Mouse (Mus musculus): ENCODE data around the gene Zfp872. TPM values are rescaled to one million over a fixed set of nuclear protein-coding genes. Genes with fewer than 3 reads are reported as not detected.
"Not testable (repeated sequence)": the region's sequence is repeated elsewhere in the genome, so short reads cannot be mapped to it uniquely, and the experiment has no call there.

Gene Zfp872
- polyA plus RNA-seq, 1 experiment, result not detected

- peak within 1 kb of the TSS; percentile 99 for H3K4me3 ChIP-seq (replicated peaks)
- H3K4me1 ChIP-seq, result peaks cover 6% of the 10 kb centered on the region; the same call in 1 of the 2 replicates
- H3K9me3 ChIP-seq, result no peaks in the 10 kb centered on the region
- TF ChIP-seq FLI1 (IDR thresholded peaks at IDR 0.05; ENCODE audit: low read length) (no peak), GATA1 (IDR thresholded peaks at IDR 0.05; ENCODE audit: borderline replicate concordance, low read length) (no peak)
- H3K36me3 ChIP-seq (replicated peaks; ENCODE audit: low read length), result peaks cover 12% of the 10 kb centered on the region
- no peaks in the 10 kb centered on the region for H3K27me3 ChIP-seq (replicated peaks)
Observed at GRCm38 (mm10) chr9:22225581-22226388, 37.9 kb downstream of the Zfp872 start, which contains the start of gene Zfp809. Gene Zfp809 (plus strand): TSS chr9:22225714.

- H3K9me3 ChIP-seq; H3K27me3 ChIP-seq (replicated peaks); H3K4me1 ChIP-seq: not testable (repeated sequence)
- Histone ChIP-seq H3K4me3 (replicated peaks) (peak overlapping the region; percentile 99), H3K36me3 (replicated peaks; ENCODE audit: low read length) (peaks cover 14% of the 10 kb centered on the region)
Observed at GRCm38 (mm10) chr9:22226389-22226673, 38.4 kb downstream of the Zfp872 start.

- Histone ChIP-seq H3K27me3 (replicated peaks) (no peaks in the 10 kb centered on the region), H3K36me3 (replicated peaks; ENCODE audit: low read length) (peaks cover 20% of the 10 kb centered on the region), H3K4me1 (peaks cover 6% of the 10 kb centered on the region; the same call in 1 of the 2 replicates), H3K4me3 (replicated peaks) (no peak overlapping the region), H3K9me3 (0 out of 2 replicates have a peak, but pooled peaks cover under 1% of the 10 kb centered on the region)
- no peak for TF ChIP-seq GATA1 (IDR thresholded peaks at IDR 0.05; ENCODE audit: borderline replicate concordance, low read length)
- no peak for TF ChIP-seq FLI1 (IDR thresholded peaks at IDR 0.05; ENCODE audit: low read length)
Observed at GRCm38 (mm10) chr9:22226846-22227245, 39.0 kb downstream of the Zfp872 start.

- Histone ChIP-seq H3K36me3 (replicated peaks; ENCODE audit: low read length) (peaks cover 37% of the 10 kb centered on the region), H3K9me3 (0 out of 2 replicates have a peak, but pooled peaks cover 3% of the 10 kb centered on the region), H3K4me3 (replicated peaks) (no peak overlapping the region), H3K4me1 (peaks cover 6% of the 10 kb centered on the region; the same call in 1 of the 2 replicates), H3K27me3 (replicated peaks) (no peaks in the 10 kb centered on the region)
- TF ChIP-seq FLI1 (IDR thresholded peaks at IDR 0.05; ENCODE audit: low read length) (no peak), GATA1 (IDR thresholded peaks at IDR 0.05; ENCODE audit: borderline replicate concordance, low read length) (no peak)
Observed at GRCm38 (mm10) chr9:22229386-22230026, 41.6 kb downstream of the Zfp872 start.

- peaks cover 6% of the 10 kb centered on the region; the same call in 1 of the 2 replicates for H3K4me1 ChIP-seq
- H3K4me3 ChIP-seq (replicated peaks), result no peak overlapping the region
- TF ChIP-seq GATA1 (IDR thresholded peaks at IDR 0.05; ENCODE audit: borderline replicate concordance, low read length), result no peak
- TF ChIP-seq FLI1 (IDR thresholded peaks at IDR 0.05; ENCODE audit: low read length), result no peak
- H3K36me3 ChIP-seq (replicated peaks; ENCODE audit: low read length), result peaks cover 42% of the 10 kb centered on the region
- peaks cover 6% of the 10 kb centered on the region for H3K9me3 ChIP-seq
- H3K27me3 ChIP-seq (replicated peaks), result no peaks in the 10 kb centered on the region
Observed at GRCm38 (mm10) chr9:22230061-22230460, 42.2 kb downstream of the Zfp872 start.

DNA sequence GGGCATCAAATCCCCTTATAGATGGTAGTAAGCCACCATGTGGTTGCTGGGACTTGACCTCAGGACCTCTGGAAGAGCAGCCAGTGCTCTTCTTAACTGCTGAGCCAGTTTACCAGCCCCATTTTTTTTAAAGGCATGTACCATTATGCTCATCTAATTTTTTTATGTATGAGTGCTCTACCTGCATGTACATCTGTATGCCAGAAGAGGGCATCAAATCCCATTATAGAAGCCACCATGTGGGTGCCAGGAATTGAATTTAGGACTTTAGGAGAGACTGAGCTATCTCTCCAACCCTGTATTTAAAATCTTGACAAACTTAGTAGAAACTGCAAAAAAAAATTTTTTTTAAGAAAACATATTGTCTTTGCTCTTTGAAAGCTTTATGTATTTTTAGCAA, 42.7 kb downstream of the Zfp872 start:
- Histone ChIP-seq H3K4me3 (replicated peaks) (no peak overlapping the region), H3K36me3 (replicated peaks; ENCODE audit: low read length) (peaks cover 47% of the 10 kb centered on the region), H3K27me3 (replicated peaks) (no peaks in the 10 kb centered on the region), H3K9me3 (peaks cover 11% of the 10 kb centered on the region), H3K4me1 (peaks cover 6% of the 10 kb centered on the region; the same call in 1 of the 2 replicates)
- no peak for TF ChIP-seq GATA1 (IDR thresholded peaks at IDR 0.05; ENCODE audit: borderline replicate concordance, low read length)

- Histone ChIP-seq H3K4me1 (no peaks in the 10 kb centered on the region), H3K4me3 (replicated peaks) (no peak overlapping the region), H3K9me3 (peaks cover 47% of the 10 kb centered on the region), H3K36me3 (replicated peaks; ENCODE audit: low read length) (peaks cover 90% of the 10 kb centered on the region), H3K27me3 (replicated peaks) (no peaks in the 10 kb centered on the region)
- no peak for TF ChIP-seq FLI1 (IDR thresholded peaks at IDR 0.05; ENCODE audit: low read length)
- no peak for TF ChIP-seq GATA1 (IDR thresholded peaks at IDR 0.05; ENCODE audit: borderline replicate concordance, low read length)
Observed at GRCm38 (mm10) chr9:22240001-22240400, 52.1 kb downstream of the Zfp872 start.

GRCm38 (mm10) chr9:22244242-22244641, 56.4 kb downstream of the Zfp872 start:
- H3K4me1 ChIP-seq, result no peaks in the 10 kb centered on the region
- H3K4me3 ChIP-seq (replicated peaks), result no peak overlapping the region
- H3K36me3 ChIP-seq (replicated peaks; ENCODE audit: low read length), result peaks cover 76% of the 10 kb centered on the region
- H3K9me3 ChIP-seq, result peaks cover 40% of the 10 kb centered on the region
- no peaks in the 10 kb centered on the region for H3K27me3 ChIP-seq (replicated peaks)
- TF ChIP-seq GATA1 (IDR thresholded peaks at IDR 0.05; ENCODE audit: borderline replicate concordance, low read length) (no peak), FLI1 (IDR thresholded peaks at IDR 0.05; ENCODE audit: low read length) (no peak)

Other genes starting within 250 kb of the Zfp872 start
- 3.9 and 5.9 TPM in 2 replicates for gene Swsap1, start 232.3 kb upstream of the Zfp872 start, polyA plus RNA-seq (2012; ENCODE audit: insufficient read depth, low replicate concordance)
- 171 and 223 TPM in 2 replicates for gene Epor, start 224.6 kb upstream of the Zfp872 start, polyA plus RNA-seq (2012; ENCODE audit: insufficient read depth, low replicate concordance)
- gene Rgl3, start 198.6 kb upstream of the Zfp872 start, polyA plus RNA-seq (2012; ENCODE audit: insufficient read depth, low replicate concordance), result 2.2 and 5.6 TPM in 2 replicates
- 0.18 TPM in 1 of 2 replicates, not detected in the other for gene Ccdc151, start 185.5 kb upstream of the Zfp872 start, polyA plus RNA-seq (2012; ENCODE audit: insufficient read depth, low replicate concordance)
- 194 and 215 TPM in 2 replicates for gene Prkcsh, start 185.3 kb upstream of the Zfp872 start, polyA plus RNA-seq (2012; ENCODE audit: insufficient read depth, low replicate concordance)
- gene Elavl3, start 136.1 kb upstream of the Zfp872 start, polyA plus RNA-seq (2012; ENCODE audit: insufficient read depth, low replicate concordance), result 0.21 TPM in 1 of 2 replicates, not detected in the other
- not detected in 2 replicates for gene Gm49318, start 116.8 kb upstream of the Zfp872 start, polyA plus RNA-seq (2012; ENCODE audit: insufficient read depth, low replicate concordance)
- gene Zfp653, start 116.7 kb upstream of the Zfp872 start, polyA plus RNA-seq (2012; ENCODE audit: insufficient read depth, low replicate concordance), result 10.8 and 17.6 TPM in 2 replicates
- gene Ecsit, start 102.7 kb upstream of the Zfp872 start, polyA plus RNA-seq (2012; ENCODE audit: insufficient read depth, low replicate concordance), result 7.2 and 16.8 TPM in 2 replicates
- gene Cnn1, start 88.9 kb upstream of the Zfp872 start, polyA plus RNA-seq (2012; ENCODE audit: insufficient read depth, low replicate concordance), result not detected in 2 replicates
- gene Elof1, start 70.9 kb upstream of the Zfp872 start, polyA plus RNA-seq (2012; ENCODE audit: insufficient read depth, low replicate concordance), result 75.4 and 147 TPM in 2 replicates
- 7.4 and 23.8 TPM in 2 replicates for gene Acp5, start 52.4 kb upstream of the Zfp872 start, polyA plus RNA-seq (2012; ENCODE audit: insufficient read depth, low replicate concordance)
- 28.4 TPM in 1 of 2 replicates, not detected in the other for gene Pigyl, start 31.2 kb upstream of the Zfp872 start, polyA plus RNA-seq (2012; ENCODE audit: insufficient read depth, low replicate concordance)
- gene Zfp809, start 37.6 kb downstream of the Zfp872 start, polyA plus RNA-seq (2012; ENCODE audit: insufficient read depth, low replicate concordance), result 2.1 and 3.1 TPM in 2 replicates
- gene Zfp599, start 71.8 kb downstream of the Zfp872 start, polyA plus RNA-seq (2012; ENCODE audit: insufficient read depth, low replicate concordance), result 0.18 TPM in 1 of 2 replicates, not detected in the other
- gene Zfp810, start 119.6 kb downstream of the Zfp872 start, polyA plus RNA-seq (2012; ENCODE audit: insufficient read depth, low replicate concordance), result 1.2 TPM in 1 of 2 replicates, not detected in the other
- 0.47 and 0.89 TPM in 2 replicates for gene Anln, start 201.1 kb downstream of the Zfp872 start, polyA plus RNA-seq (2012; ENCODE audit: insufficient read depth, low replicate concordance)
- gene 9530077C05Rik, start 223.4 kb downstream of the Zfp872 start, polyA plus RNA-seq (2012; ENCODE audit: insufficient read depth, low replicate concordance), result not detected in 2 replicates

All from megakaryocyte, embryonic 14.5 days (primary cell).